Mouse (Mus musculus) megakaryocyte, embryonic 14.5 days (primary cell): Measurements from ENCODE around the gene Pard6a. TPM values are rescaled to one million over a fixed set of nuclear protein-coding genes. Genes with fewer than 3 reads are reported as not detected.

Experiments
- H3K27me3 ChIP-seq: replicated peaks from 2 replicates; pipeline ENCODE3; 2012; ENCODE audit warnings: inconsistent platforms
- H3K36me3 ChIP-seq: replicated peaks from 2 replicates; pipeline ENCODE3; 2012; ENCODE audit warnings: low read length, inconsistent platforms, mixed read lengths
- H3K4me1 ChIP-seq: 2 replicates; pipeline ENCODE4 v1.6.1; 2012; ENCODE audit warnings: inconsistent platforms
- H3K4me3 ChIP-seq: replicated peaks from 2 replicates; pipeline ENCODE3; 2012; ENCODE audit warnings: moderate library complexity, mild to moderate bottlenecking, inconsistent platforms
- H3K9me3 ChIP-seq: 2 replicates; pipeline ENCODE4 v1.6.1; 2012; ENCODE audit warnings: inconsistent platforms
- FLI1 ChIP-seq: IDR thresholded peaks from 2 replicates; pipeline ENCODE4 v1.6.1; 2012; ENCODE audit warnings: low read length, inconsistent platforms, mixed read lengths
- GATA1 ChIP-seq: IDR thresholded peaks from 3 replicates; pipeline ENCODE4 v1.6.1; 2012; ENCODE audit warnings: mixed read lengths, low read length, inconsistent platforms, borderline replicate concordance
- polyA plus RNA-seq: library from polyadenylated mRNA; stranded (reverse); fragments of >175 nt; gene quantifications from 2 replicates; pipeline ENCODE4 v1.2.3, GENCODE M21; 2012; ENCODE audit warnings: low replicate concordance; ENCODE audit not compliant: insufficient read depth

Pard6a gene
- polyA plus RNA-seq, 1 experiment: 7.8 TPM

- H3K4me3 ChIP-seq: peak overlapping the region; percentile 93
- peaks cover 77% of the 10 kb centered on the region for H3K36me3 ChIP-seq
- H3K9me3 ChIP-seq: no peaks in the 10 kb centered on the region
- TF ChIP-seq GATA1: no peak
- no peak for TF ChIP-seq FLI1
- no peaks in the 10 kb centered on the region for H3K27me3 ChIP-seq
- H3K4me1 ChIP-seq: peaks cover 41% of the 10 kb centered on the region
These were observed 1.3 kb upstream of the Pard6a start for GRCm38 (mm10) chr8:105699488-105700215.

GRCm38 (mm10) chr8:105700566-105700965, 382 bp upstream of the Pard6a start:
- H3K27me3 ChIP-seq: no peaks in the 10 kb centered on the region
- H3K36me3 ChIP-seq: peaks cover 72% of the 10 kb centered on the region
- H3K4me3 ChIP-seq: peak overlapping the region; percentile 93
- no peaks in the 10 kb centered on the region for H3K9me3 ChIP-seq
- H3K4me1 ChIP-seq: peaks cover 50% of the 10 kb centered on the region
- no peak for TF ChIP-seq GATA1
- TF ChIP-seq FLI1: no peak

DNA sequence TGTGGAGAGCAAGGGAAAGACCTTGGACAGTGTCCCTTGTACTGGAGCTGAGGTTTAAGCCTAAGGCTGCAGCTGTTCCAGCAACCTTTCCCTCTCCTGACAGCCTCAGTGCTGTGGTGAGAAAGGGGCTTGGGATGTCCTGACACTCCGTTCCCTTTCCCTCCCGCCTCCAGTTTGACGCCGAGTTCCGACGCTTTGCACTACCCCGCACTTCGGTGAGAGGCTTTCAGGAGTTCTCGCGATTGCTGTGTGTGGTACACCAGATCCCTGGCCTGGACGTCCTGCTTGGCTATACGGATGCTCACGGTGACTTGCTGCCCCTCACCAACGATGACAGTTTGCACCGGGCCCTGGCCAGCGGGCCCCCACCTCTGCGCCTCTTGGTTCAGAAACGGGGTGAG, 1.1 kb downstream of the Pard6a start:
- Histone ChIP-seq H3K4me1 (peaks cover 64% of the 10 kb centered on the region), H3K9me3 (no peaks in the 10 kb centered on the region), H3K4me3 (peak overlapping the region; percentile 93), H3K36me3 (peaks cover 58% of the 10 kb centered on the region), H3K27me3 (no peaks in the 10 kb centered on the region)
- TF ChIP-seq GATA1 (no peak), FLI1 (no peak)

DNA sequence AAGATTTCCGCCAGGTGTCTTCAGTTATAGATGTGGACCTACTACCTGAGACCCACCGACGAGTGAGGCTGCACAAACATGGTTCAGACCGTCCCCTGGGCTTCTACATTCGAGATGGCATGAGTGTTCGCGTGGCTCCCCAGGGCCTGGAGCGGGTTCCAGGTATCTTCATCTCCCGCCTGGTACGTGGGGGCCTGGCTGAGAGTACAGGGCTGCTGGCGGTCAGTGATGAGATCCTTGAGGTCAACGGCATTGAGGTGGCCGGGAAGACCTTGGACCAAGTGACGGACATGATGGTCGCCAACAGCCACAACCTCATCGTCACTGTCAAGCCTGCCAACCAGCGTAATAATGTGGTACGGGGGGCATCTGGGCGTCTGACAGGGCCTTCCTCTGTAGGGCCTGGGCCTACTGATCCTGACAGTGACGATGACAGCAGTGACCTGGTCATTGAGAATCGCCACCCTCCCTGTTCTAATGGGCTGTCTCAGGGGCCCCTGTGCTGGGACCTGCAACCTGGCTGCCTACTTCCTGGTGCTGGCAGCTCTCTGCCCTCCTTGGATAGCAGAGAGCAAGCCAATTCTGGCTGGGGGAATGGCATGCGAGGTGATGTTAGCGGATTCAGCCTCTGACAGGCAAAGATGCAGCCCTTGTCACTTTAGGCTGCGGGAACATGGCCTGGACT, 1.9 kb downstream of the Pard6a start:
- TF ChIP-seq GATA1 (no peak), FLI1 (no peak)
- H3K27me3 ChIP-seq: no peaks in the 10 kb centered on the region
- H3K4me3 ChIP-seq: peak overlapping the region; percentile 1
- H3K36me3 ChIP-seq: peaks cover 49% of the 10 kb centered on the region
- H3K4me1 ChIP-seq: peaks cover 73% of the 10 kb centered on the region
- no peaks in the 10 kb centered on the region for H3K9me3 ChIP-seq

GRCm38 (mm10) chr8:105704146-105704812, 3.3 kb downstream of the Pard6a start:
- Histone ChIP-seq H3K27me3 (no peaks in the 10 kb centered on the region), H3K36me3 (peaks cover 37% of the 10 kb centered on the region), H3K4me3 (no peak overlapping the region), H3K9me3 (no peaks in the 10 kb centered on the region), H3K4me1 (peaks cover 83% of the 10 kb centered on the region)
- TF ChIP-seq FLI1: no peak
- TF ChIP-seq GATA1: no peak

DNA sequence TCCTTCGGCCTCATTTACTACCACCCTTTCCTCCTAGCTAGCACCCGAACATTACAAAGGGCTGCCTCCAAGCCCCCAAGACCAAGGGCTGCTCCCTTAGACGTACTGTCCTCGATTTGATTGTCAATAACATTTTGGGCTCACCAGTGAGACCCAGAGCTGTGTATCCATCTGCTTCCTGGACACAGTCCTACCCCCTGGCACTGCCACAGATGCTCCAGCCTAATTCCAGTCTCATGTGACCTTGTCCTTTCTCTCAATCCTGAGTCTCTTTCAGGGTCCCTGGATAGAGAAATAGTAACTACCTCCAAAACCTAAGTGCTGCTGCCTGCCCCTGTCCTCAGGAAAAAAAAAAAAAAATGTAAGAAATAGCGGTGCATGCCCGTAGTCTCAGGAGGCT, 4.0 kb downstream of the Pard6a start:
- Histone ChIP-seq H3K27me3 (no peaks in the 10 kb centered on the region), H3K4me3 (no peak overlapping the region), H3K9me3 (no peaks in the 10 kb centered on the region), H3K36me3 (peaks cover 31% of the 10 kb centered on the region), H3K4me1 (peaks cover 77% of the 10 kb centered on the region)
- TF ChIP-seq GATA1 (no peak), FLI1 (no peak)

GRCm38 (mm10) chr8:105706426-105706825, 5.5 kb downstream of the Pard6a start:
- Histone ChIP-seq H3K9me3 (no peaks in the 10 kb centered on the region), H3K36me3 (peaks cover 31% of the 10 kb centered on the region), H3K4me1 (peaks cover 70% of the 10 kb centered on the region), H3K27me3 (no peaks in the 10 kb centered on the region), H3K4me3 (peak overlapping the region; percentile 73)
- no peak for TF ChIP-seq FLI1
- TF ChIP-seq GATA1: no peak

GRCm38 (mm10) chr8:105707498-105708403, 6.8 kb downstream of the Pard6a start, which contains the start of the genes 4933405L10Rik and Enkd1:
Gene 4933405L10Rik (plus strand): TSS chr8:105707655.
Gene Enkd1 (minus strand): TSS chr8:105708210.
- no peak for TF ChIP-seq FLI1
- no peak for TF ChIP-seq GATA1
- Histone ChIP-seq H3K4me3 (peak within 1 kb of the TSS; percentile 98), H3K4me1 (peaks cover 57% of the 10 kb centered on the region), H3K36me3 (peaks cover 23% of the 10 kb centered on the region), H3K9me3 (no peaks in the 10 kb centered on the region), H3K27me3 (no peaks in the 10 kb centered on the region)

DNA sequence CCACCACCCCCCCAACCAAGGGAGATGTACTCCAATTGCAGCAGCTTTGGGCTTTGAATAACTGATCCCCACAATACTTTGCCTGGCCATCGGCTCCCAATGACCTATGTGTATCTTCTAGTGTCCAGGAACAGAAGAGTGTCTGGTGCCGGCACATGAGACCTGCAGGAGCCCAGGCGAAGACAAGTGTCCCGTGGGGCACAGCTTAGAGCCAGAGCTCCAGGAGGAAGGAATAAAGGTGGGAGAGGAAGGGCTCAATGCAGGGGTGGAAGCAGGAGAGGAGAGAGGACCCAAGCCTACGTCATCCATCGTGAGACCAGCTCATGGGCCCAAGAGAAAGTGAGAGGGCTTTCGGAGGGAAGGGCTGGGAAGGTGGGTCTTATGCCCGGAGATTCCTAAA, 7.7 kb downstream of the Pard6a start:
- Histone ChIP-seq H3K4me1 (peaks cover 52% of the 10 kb centered on the region), H3K36me3 (peaks cover 14% of the 10 kb centered on the region), H3K4me3 (no peak overlapping the region), H3K27me3 (no peaks in the 10 kb centered on the region), H3K9me3 (no peaks in the 10 kb centered on the region)
- TF ChIP-seq FLI1 (no peak), GATA1 (no peak)
